Mouse (Mus musculus) bone marrow, adult 2 months (tissue): ENCODE measurements around the gene Sgms1. TPM values are rescaled to one million over a fixed set of nuclear protein-coding genes. Genes with fewer than 3 reads are reported as not detected.

Source experiments
- H3K27ac ChIP-seq: fragments of 200-500 bp; 2 replicates; pipeline ENCODE4 v1.5.1; 2012; ENCODE audit warnings: low read depth, mild to moderate bottlenecking, control low read depth, inconsistent platforms, low read length; ENCODE audit not compliant: control insufficient read depth, poor library complexity, insufficient read depth
- H3K4me1 ChIP-seq: fragments of 200-500 bp; 2 replicates; pipeline ENCODE4 v1.6.1; 2011; ENCODE audit warnings: low read length; ENCODE audit not compliant: control insufficient read depth, insufficient read depth
- H3K4me3 ChIP-seq: fragments of 200-500 bp; replicated peaks from 2 replicates; pipeline ENCODE3; 2011; ENCODE audit warnings: mild to moderate bottlenecking, low read depth, low read length, control low read depth; ENCODE audit not compliant: control insufficient read depth
- CTCF ChIP-seq: fragments of 200-500 bp; IDR thresholded peaks from 2 replicates; pipeline ENCODE4 v1.5.1; 2011; ENCODE audit warnings: low read length, control low read depth; ENCODE audit not compliant: control insufficient read depth, insufficient read depth
- POLR2A ChIP-seq: fragments of 200-500 bp; IDR thresholded peaks from 2 replicates; pipeline ENCODE4 v1.6.1; 2011; ENCODE audit warnings: low read depth, mild to moderate bottlenecking, control low read depth, low read length, borderline replicate concordance; ENCODE audit not compliant: control insufficient read depth
- WGBS: fragments of 180-500 bp; shearing (Covaris S2); methylation state at CpG from one replicate; pipeline ENCODE4 v1.1.7; 2018; 5-methylcytosine and 5-hydroxymethylcytosine counted together
- polyA plus RNA-seq: library from polyadenylated mRNA; stranded (reverse); fragments of >200 nt; gene quantifications from 2 replicates; pipeline ENCODE4 v1.2.4, GENCODE M21; 2011; ENCODE audit warnings: low replicate concordance; ENCODE audit not compliant: missing spikeins, insufficient read depth, insufficient read length

Gene Sgms1
- polyA plus RNA-seq, 1 experiment: 19.7 TPM

DNA sequence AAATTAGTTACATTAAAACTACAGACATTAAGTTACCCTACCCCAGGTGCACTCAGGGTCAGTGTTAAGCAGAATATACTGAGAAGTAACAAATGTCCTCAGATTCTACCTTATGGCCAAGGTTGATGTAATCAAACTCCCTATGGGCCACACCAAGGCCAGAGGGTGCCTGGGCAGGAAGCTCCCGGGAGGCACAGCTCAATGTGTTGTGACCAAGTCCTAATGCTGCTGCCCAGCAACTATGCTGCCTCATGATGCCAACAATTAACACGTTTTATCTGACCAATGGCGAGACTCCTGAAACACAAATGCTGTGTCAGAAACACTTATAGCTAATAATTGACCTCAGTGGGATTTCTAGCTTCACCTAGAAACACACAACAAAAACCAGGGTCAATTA lies 197.9 kb downstream of the Sgms1 start:
- H3K27ac ChIP-seq: no peak overlapping the region
- H3K4me3 ChIP-seq: no peak overlapping the region
- H3K4me1 ChIP-seq: peaks cover 3% of the 10 kb centered on the region; the same call in 1 of the 2 replicates
- TF ChIP-seq POLR2A (no peak), CTCF (no peak)
- WGBS: 86% methylated on average over 3 of the region's 3 CpGs

DNA sequence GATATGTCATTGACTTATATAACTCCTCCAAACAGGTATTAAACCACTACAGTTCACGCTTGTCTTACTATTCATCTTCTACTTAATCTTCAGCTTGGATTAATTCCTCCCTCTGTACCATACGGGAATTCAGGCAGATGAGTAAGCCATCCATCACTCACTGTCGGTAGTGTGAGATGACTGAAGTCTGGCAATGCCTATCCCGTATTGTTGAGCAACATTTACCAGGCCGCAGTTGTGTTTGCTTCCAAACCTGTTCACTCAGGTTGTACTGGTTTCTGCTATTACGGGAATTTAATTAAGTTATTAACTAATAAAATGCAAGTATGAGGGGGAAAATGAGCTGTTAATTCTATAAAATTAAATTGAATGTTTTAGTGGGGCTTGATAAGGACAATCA lies 199.6 kb downstream of the Sgms1 start:
- WGBS: 92% methylated on average over 6 of the region's 6 CpGs
- TF ChIP-seq POLR2A (no peak), CTCF (no peak)
- no peak overlapping the region for H3K27ac ChIP-seq
- no peak overlapping the region for H3K4me3 ChIP-seq
- H3K4me1 ChIP-seq: peaks cover 6% of the 10 kb centered on the region; the same call in 1 of the 2 replicates

DNA sequence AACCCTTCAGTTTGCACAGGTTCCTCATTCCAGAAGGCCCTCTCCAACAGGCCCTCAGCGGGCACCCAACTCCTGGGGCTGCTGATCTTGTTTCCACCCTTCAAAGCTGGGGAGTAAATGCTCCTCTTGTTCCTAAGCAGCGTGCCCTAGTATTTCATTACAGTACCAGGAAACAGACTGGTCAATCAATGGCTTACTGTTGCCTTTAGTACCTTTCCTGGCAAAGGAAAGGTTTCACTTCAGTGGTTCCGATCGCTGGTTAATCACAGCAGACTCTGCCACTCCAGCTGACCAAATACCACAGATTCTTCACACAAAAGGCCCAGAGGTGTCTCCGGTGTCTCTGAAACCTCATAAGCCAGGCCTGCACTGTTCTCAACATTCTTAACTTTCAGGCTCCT lies 200.5 kb downstream of the Sgms1 start:
- peaks cover 7% of the 10 kb centered on the region; the same call in 1 of the 2 replicates for H3K4me1 ChIP-seq
- H3K27ac ChIP-seq: no peak overlapping the region
- TF ChIP-seq POLR2A (no peak), CTCF (no peak)
- 83% methylated on average over 5 of the region's 5 CpGs for WGBS
- no peak overlapping the region for H3K4me3 ChIP-seq

DNA sequence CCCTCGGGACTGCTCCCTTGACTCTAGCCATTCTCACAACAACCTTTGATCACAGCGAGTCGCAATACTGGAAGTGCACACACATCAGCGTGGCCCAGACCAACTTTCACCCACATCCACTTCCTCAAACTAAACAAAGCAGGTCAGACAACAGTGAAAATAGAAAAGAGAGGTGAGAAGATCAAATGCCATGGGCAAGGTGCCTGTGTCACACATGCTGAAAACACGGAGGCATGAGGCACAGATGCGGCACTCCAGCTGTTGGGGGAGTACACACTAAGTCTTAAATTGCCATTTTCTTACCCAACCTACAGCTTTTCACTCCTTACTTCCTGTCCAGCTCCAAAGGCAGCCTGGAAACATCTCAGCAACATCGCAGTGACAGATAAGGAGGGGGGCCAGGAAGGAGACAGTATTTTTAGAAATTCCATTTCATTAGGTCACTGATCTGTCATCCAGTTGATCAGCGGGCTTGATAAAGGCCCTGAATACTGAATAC lies 202.9 kb downstream of the Sgms1 start:
- 10% methylated on average over 8 of the region's 8 CpGs for WGBS
- TF ChIP-seq POLR2A: no peak
- no peak for TF ChIP-seq CTCF
- H3K4me1 ChIP-seq: peaks cover 9% of the 10 kb centered on the region; the same call in 1 of the 2 replicates
- no peak overlapping the region for H3K4me3 ChIP-seq
- H3K27ac ChIP-seq: peak overlapping the region; percentile 75

DNA sequence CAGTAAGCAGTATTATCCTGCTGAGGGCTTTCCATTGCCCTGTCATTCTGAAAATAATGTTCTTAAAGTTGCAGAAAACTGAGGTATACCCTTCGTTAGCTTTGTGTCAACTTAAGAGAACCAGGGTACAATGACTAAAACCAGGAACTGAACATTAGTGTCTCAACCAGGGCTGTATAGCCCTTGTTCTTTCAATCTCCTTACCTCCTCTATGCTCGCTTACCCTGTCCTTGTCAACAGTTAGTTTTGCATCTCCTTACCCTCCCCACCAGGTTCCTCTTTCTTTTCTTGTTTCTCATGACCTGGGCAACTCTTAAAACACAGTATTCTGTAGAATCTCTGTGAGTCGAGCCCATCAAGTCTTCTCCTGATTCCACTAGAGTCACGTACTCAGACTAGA lies 206.5 kb downstream of the Sgms1 start:
- Histone ChIP-seq H3K4me1 (peaks cover 17% of the 10 kb centered on the region), H3K4me3 (no peak overlapping the region), H3K27ac (no peak overlapping the region)
- TF ChIP-seq CTCF: no peak
- no peak for TF ChIP-seq POLR2A
- WGBS: 45% methylated on average over 4 of the region's 4 CpGs

DNA sequence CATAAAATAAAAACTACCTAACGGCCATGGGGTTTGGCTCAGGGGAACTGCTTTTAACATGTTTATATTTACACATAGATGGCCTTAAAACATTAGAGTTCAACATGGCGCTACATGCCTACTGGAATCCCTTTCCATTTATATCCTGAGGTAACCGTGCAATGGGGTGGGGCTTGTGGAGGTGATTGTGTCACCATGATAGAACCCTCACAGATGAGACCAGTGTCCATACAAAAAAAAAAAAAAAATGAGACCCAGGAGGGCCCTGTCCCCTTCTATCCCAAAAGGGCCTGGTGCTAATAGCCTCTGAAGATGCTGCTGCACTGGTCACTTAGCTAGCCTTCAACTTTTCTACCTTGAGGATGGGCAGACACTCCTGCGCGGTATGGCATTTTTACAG lies 207.0 kb downstream of the Sgms1 start:
- Histone ChIP-seq H3K4me3 (no peak overlapping the region), H3K4me1 (peaks cover 17% of the 10 kb centered on the region), H3K27ac (peak overlapping the region; percentile 26; the same call in 1 of the 2 replicates)
- 83% methylated on average over 5 of the region's 5 CpGs for WGBS
- TF ChIP-seq CTCF: no peak
- no peak for TF ChIP-seq POLR2A

DNA sequence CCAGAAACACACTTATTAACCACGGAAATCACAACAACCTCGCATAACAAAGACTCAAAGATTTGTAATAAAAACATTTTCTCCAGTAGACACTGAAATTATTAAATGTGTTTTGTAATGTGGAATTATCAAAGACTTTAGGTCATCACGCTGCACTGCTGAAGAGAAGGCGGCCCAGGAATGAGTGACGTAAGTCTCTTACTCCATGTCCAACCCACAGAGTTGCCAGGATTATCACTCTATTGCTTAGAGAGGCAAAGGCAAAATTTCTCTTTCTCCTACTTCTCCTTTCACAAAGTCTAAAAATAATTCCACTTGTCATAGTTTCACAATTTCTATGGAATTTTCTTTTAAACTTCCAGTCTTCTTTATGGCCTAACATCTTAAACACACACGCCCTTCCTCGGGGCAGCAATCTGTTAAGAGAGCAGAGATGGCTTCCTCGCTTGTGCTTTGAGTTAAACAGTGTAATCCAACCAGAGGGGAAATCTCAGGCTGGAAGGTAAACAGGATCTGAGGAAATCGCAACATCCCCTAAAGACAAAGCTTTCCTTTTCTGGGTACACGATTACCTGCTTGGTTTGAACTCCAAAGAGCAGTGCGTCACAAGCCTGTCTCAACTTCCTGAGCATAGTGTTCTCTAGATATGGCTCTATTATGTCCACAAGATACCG lies 207.7 kb downstream of the Sgms1 start:
- Histone ChIP-seq H3K4me3 (no peak overlapping the region), H3K27ac (peak overlapping the region; percentile 88; the same call in 1 of the 2 replicates), H3K4me1 (peaks cover 15% of the 10 kb centered on the region)
- 45% methylated on average over 12 of the region's 12 CpGs for WGBS
- TF ChIP-seq POLR2A (no peak), CTCF (no peak)

DNA sequence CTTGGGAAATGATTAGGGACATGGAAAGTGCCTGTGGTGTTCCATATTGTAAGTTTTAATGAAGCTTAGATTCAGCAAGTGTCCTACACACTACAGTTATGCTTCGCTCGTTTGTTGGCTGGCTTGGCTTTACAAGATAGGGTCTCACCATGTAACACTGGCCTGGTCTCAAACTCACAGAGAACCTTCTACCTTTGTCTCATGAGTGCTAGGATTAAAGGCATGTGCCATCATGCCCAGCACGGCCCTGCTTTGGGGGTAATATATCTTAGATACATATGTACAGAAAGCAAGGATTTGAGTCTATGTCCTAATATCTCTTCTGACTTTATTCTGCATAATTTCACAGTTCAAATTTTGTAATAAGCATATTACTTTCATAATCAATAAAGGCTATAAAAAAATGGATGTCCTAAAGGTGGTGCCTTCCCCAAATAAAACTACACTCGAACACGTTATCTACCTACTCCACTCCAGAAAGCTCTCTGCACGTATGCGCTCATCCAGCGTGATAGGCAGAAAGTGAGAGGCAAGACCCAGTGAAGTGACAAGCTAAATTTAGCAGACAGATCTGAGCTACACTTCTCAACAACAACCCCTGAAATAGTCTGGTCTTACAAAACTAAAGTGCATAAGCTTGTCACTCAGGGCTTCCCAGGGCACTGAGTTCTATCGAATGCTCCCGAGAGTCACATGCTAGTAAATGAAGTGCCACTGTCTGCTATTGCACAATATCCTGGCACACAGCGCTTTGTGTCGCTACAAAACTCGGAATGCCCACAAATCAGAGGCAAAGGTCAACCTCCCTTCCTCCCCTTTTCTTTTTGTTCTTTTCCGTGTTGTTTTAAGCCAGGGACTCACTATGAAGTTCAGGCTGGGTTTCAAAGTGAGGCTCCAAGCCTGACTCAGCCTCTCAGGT lies 208.5 kb downstream of the Sgms1 start:
- H3K27ac ChIP-seq: peak overlapping the region; percentile 88
- 22% methylated on average over 14 of the region's 14 CpGs for WGBS
- peak overlapping the region; percentile 14 for H3K4me3 ChIP-seq
- TF ChIP-seq CTCF (no peak), POLR2A (no peak)
- peaks cover 13% of the 10 kb centered on the region for H3K4me1 ChIP-seq
